Mouse (Mus musculus) forebrain, embryonic 12.5 days (tissue): Measurements from ENCODE around the gene Nid2. TPM values are rescaled to one million over a fixed set of nuclear protein-coding genes. Genes with fewer than 3 reads are reported as not detected.

ENCODE experiments used
- ATAC-seq: fragments of 200-750 bp; cut with Nextera tagmentation; 2 replicates; pipeline ENCODE4 v1.8.0; 2017; ENCODE audit warnings: moderate TSS enrichment; ENCODE audit not compliant: low FRiP score
- H3K27ac ChIP-seq: fragments of 300-500 bp; sonication (generic); 2 replicates; pipeline ENCODE4 v1.5.1; 2016; ENCODE audit warnings: mild to moderate bottlenecking
- H3K27me3 ChIP-seq: fragments of 300-500 bp; sonication (generic); 2 replicates; pipeline ENCODE4 v1.6.1; 2016; ENCODE audit warnings: mild to moderate bottlenecking
- H3K36me3 ChIP-seq: fragments of 300-500 bp; sonication (generic); replicated peaks from 2 replicates; pipeline ENCODE4 v1.6.1; 2016; ENCODE audit warnings: mild to moderate bottlenecking
- H3K4me1 ChIP-seq: fragments of 300-500 bp; sonication (generic); 2 replicates; pipeline ENCODE4 v1.6.1; 2016
- H3K4me2 ChIP-seq: fragments of 300-500 bp; sonication (generic); 2 replicates; pipeline ENCODE4 v1.6.1; 2016; ENCODE audit warnings: mild to moderate bottlenecking, moderate library complexity
- H3K4me3 ChIP-seq: fragments of 300-500 bp; sonication (generic); replicated peaks from 2 replicates; pipeline ENCODE4 v1.5.1; 2016; ENCODE audit warnings: mild to moderate bottlenecking
- H3K9ac ChIP-seq: fragments of 300-500 bp; sonication (generic); 2 replicates; pipeline ENCODE4 v1.6.1; 2016; ENCODE audit warnings: mild to moderate bottlenecking
- H3K9me3 ChIP-seq: fragments of 300-500 bp; sonication (generic); 2 replicates; pipeline ENCODE4 v1.6.1; 2016
- whole genome bisulfite sequencing: fragments of 180-500 bp; shearing (Covaris S2); methylation state at CpG from one replicate; pipeline ENCODE4 v1.1.7; 2016; 5-methylcytosine and 5-hydroxymethylcytosine counted together
- polyA plus RNA-seq: library from polyadenylated mRNA; unstranded; fragments of >200 nt; fragmentation: Nextera tagmentation; extraction: Ambion mirVana; gene quantifications from 2 replicates; pipeline ENCODE4 v1.2.1, GENCODE M21; 2016

Nid2 gene
- polyA plus RNA-seq, result 37.9 and 39.4 TPM in 2 replicates

GRCm38 (mm10) chr14:19751025-19751771 is at the start of gene Nid2:
Nid2 (plus strand) TSS chr14:19751265.
- peak within 1 kb of the TSS; percentile 87 for H3K4me2 ChIP-seq
- H3K4me1 ChIP-seq, result peaks cover 23% of the 10 kb centered on the region
- H3K9me3 ChIP-seq, result no peaks in the 10 kb centered on the region
- WGBS, result under 1% methylated on average over 45 of the region's 45 CpGs
- ATAC-seq, result peak; percentile 97
- peak within 1 kb of the TSS; percentile 53 for H3K4me3 ChIP-seq
- H3K27me3 ChIP-seq, result peaks cover 45% of the 10 kb centered on the region
- peak within 1 kb of the TSS; percentile 44 for H3K9ac ChIP-seq
- H3K27ac ChIP-seq, result peak within 1 kb of the TSS; percentile 50
- H3K36me3 ChIP-seq, result no peaks in the 10 kb centered on the region

- peaks cover 4% of the 10 kb centered on the region; the same call in 1 of the 2 replicates for H3K4me1 ChIP-seq
- no peak for ATAC-seq
- H3K4me2 ChIP-seq, result no peak overlapping the region
- no peak overlapping the region for H3K4me3 ChIP-seq
- no peaks in the 10 kb centered on the region for H3K9me3 ChIP-seq
- peaks cover 4% of the 10 kb centered on the region; the same call in 1 of the 2 replicates for H3K27me3 ChIP-seq
- H3K9ac ChIP-seq, result no peak overlapping the region
- no peaks in the 10 kb centered on the region for H3K36me3 ChIP-seq
- H3K27ac ChIP-seq, result no peak overlapping the region
These were observed 49.5 kb upstream of the Nid2 start for GRCm38 (mm10) chr14:19701546-19701945.

GRCm38 (mm10) chr14:19705649-19706048 is 45.4 kb upstream of the Nid2 start:
- 11% methylated on average over 16 of the region's 16 CpGs for WGBS
- peak overlapping the region; percentile 15; the same call in 1 of the 2 replicates for H3K4me2 ChIP-seq

GRCm38 (mm10) chr14:19706454-19706853 is 44.6 kb upstream of the Nid2 start:
- Histone ChIP-seq H3K4me1 (peaks cover 7% of the 10 kb centered on the region), H3K27me3 (peaks cover 18% of the 10 kb centered on the region; the same call in 1 of the 2 replicates), H3K9ac (no peak overlapping the region), H3K9me3 (no peaks in the 10 kb centered on the region), H3K27ac (no peak overlapping the region), H3K36me3 (no peaks in the 10 kb centered on the region), H3K4me2 (no peak overlapping the region), H3K4me3 (no peak overlapping the region)
- peak; percentile 39; the same call in 1 of the 2 replicates for ATAC-seq
- 1% methylated on average over 5 of the region's 5 CpGs for WGBS

More at GRCm38 (mm10) chr14:19705649-19706048, 45.4 kb upstream of the Nid2 start:
- H3K27me3 ChIP-seq, result peaks cover 18% of the 10 kb centered on the region; the same call in 1 of the 2 replicates
- ATAC-seq, result peak; percentile 58; the same call in 1 of the 2 replicates
- no peak overlapping the region for H3K4me3 ChIP-seq
- no peak overlapping the region for H3K9ac ChIP-seq
- H3K27ac ChIP-seq, result no peak overlapping the region
- H3K36me3 ChIP-seq, result no peaks in the 10 kb centered on the region
- peaks cover 7% of the 10 kb centered on the region for H3K4me1 ChIP-seq
- H3K9me3 ChIP-seq, result no peaks in the 10 kb centered on the region

- H3K27me3 ChIP-seq, result peaks cover 18% of the 10 kb centered on the region; the same call in 1 of the 2 replicates
- H3K9me3 ChIP-seq, result no peaks in the 10 kb centered on the region
- peaks cover 7% of the 10 kb centered on the region for H3K4me1 ChIP-seq
- H3K27ac ChIP-seq, result no peak overlapping the region
- H3K36me3 ChIP-seq, result no peaks in the 10 kb centered on the region
- no peak for ATAC-seq
- H3K4me2 ChIP-seq, result no peak overlapping the region
- no peak overlapping the region for H3K4me3 ChIP-seq
- no peak overlapping the region for H3K9ac ChIP-seq
- 71% methylated on average over 2 of the region's 2 CpGs for WGBS
These were observed 44.1 kb upstream of the Nid2 start for GRCm38 (mm10) chr14:19706997-19707396.

GRCm38 (mm10) chr14:19707721-19708507 is 43.2 kb upstream of the Nid2 start:
- H3K27ac ChIP-seq, result no peak overlapping the region
- 71% methylated on average over 11 of the region's 11 CpGs for WGBS
- no peak for ATAC-seq

GRCm38 (mm10) chr14:19709161-19709560 is 41.9 kb upstream of the Nid2 start:
- 41% methylated on average over 9 of the region's 9 CpGs for WGBS
- Histone ChIP-seq H3K9ac (no peak overlapping the region), H3K27ac (0 out of 2 replicates have a peak overlapping the region, but pooled peaks have one; percentile 36), H3K27me3 (peaks cover 14% of the 10 kb centered on the region; the same call in 1 of the 2 replicates), H3K4me3 (no peak overlapping the region), H3K36me3 (no peaks in the 10 kb centered on the region), H3K9me3 (no peaks in the 10 kb centered on the region), H3K4me1 (peaks cover 10% of the 10 kb centered on the region), H3K4me2 (peak overlapping the region; percentile 19; the same call in 1 of the 2 replicates)
- no peak for ATAC-seq

More at GRCm38 (mm10) chr14:19707721-19708507, 43.2 kb upstream of the Nid2 start:
- no peak overlapping the region for H3K4me3 ChIP-seq
- peaks cover 14% of the 10 kb centered on the region; the same call in 1 of the 2 replicates for H3K27me3 ChIP-seq
- no peak overlapping the region for H3K4me2 ChIP-seq
- H3K9ac ChIP-seq, result no peak overlapping the region
- H3K4me1 ChIP-seq, result peaks cover 10% of the 10 kb centered on the region
- no peaks in the 10 kb centered on the region for H3K9me3 ChIP-seq
- H3K36me3 ChIP-seq, result no peaks in the 10 kb centered on the region

GRCm38 (mm10) chr14:19711771-19712170 is 39.3 kb upstream of the Nid2 start:
- no peaks in the 10 kb centered on the region for H3K9me3 ChIP-seq
- H3K27me3 ChIP-seq, result peaks cover 14% of the 10 kb centered on the region; the same call in 1 of the 2 replicates
- H3K27ac ChIP-seq, result no peak overlapping the region
- peaks cover 10% of the 10 kb centered on the region for H3K4me1 ChIP-seq
- no peak for ATAC-seq
- H3K4me2 ChIP-seq, result no peak overlapping the region
- 63% methylated on average over 1 of the region's 1 CpGs for WGBS
- H3K4me3 ChIP-seq, result no peak overlapping the region
- H3K36me3 ChIP-seq, result no peaks in the 10 kb centered on the region
- no peak overlapping the region for H3K9ac ChIP-seq

- Histone ChIP-seq H3K4me2 (no peak overlapping the region), H3K9ac (no peak overlapping the region), H3K9me3 (no peaks in the 10 kb centered on the region), H3K36me3 (no peaks in the 10 kb centered on the region), H3K27me3 (peaks cover 4% of the 10 kb centered on the region; the same call in 1 of the 2 replicates), H3K4me1 (peaks cover 10% of the 10 kb centered on the region), H3K4me3 (no peak overlapping the region), H3K27ac (no peak overlapping the region)
- no peak for ATAC-seq
- WGBS, result 69% methylated on average over 3 of the region's 3 CpGs
These were observed 38.0 kb upstream of the Nid2 start for GRCm38 (mm10) chr14:19713067-19713466.

- ATAC-seq, result peak; percentile 36; the same call in 1 of the 2 replicates
- Histone ChIP-seq H3K4me2 (no peak overlapping the region), H3K27me3 (no peaks in the 10 kb centered on the region), H3K4me1 (peaks cover 20% of the 10 kb centered on the region), H3K36me3 (no peaks in the 10 kb centered on the region), H3K9me3 (no peaks in the 10 kb centered on the region), H3K27ac (peak overlapping the region; percentile 75), H3K4me3 (no peak overlapping the region), H3K9ac (no peak overlapping the region)
- 12% methylated on average over 3 of the region's 3 CpGs for WGBS
These were observed 32.0 kb upstream of the Nid2 start for GRCm38 (mm10) chr14:19719077-19719476.

GRCm38 (mm10) chr14:19720044-19720611 is 30.9 kb upstream of the Nid2 start:
- 24% methylated on average over 2 of the region's 2 CpGs for WGBS
- Histone ChIP-seq H3K36me3 (no peaks in the 10 kb centered on the region), H3K9ac (no peak overlapping the region), H3K4me3 (no peak overlapping the region), H3K27ac (0 out of 2 replicates have a peak overlapping the region, but pooled peaks have one; percentile 75), H3K4me2 (no peak overlapping the region), H3K9me3 (no peaks in the 10 kb centered on the region), H3K4me1 (peaks cover 20% of the 10 kb centered on the region), H3K27me3 (no peaks in the 10 kb centered on the region)
- ATAC-seq, result peak; percentile 82; the same call in 1 of the 2 replicates

- 88% methylated on average over 5 of the region's 5 CpGs for WGBS
- no peaks in the 10 kb centered on the region for H3K27me3 ChIP-seq
These were observed 22.8 kb upstream of the Nid2 start for GRCm38 (mm10) chr14:19728278-19728677.

More at GRCm38 (mm10) chr14:19728278-19728677, 22.8 kb upstream of the Nid2 start:
- Histone ChIP-seq H3K27ac (no peak overlapping the region), H3K36me3 (no peaks in the 10 kb centered on the region), H3K9ac (no peak overlapping the region), H3K4me3 (no peak overlapping the region), H3K9me3 (no peaks in the 10 kb centered on the region), H3K4me2 (no peak overlapping the region), H3K4me1 (no peaks in the 10 kb centered on the region)
- no peak for ATAC-seq
